Mouse (Mus musculus) lung, postnatal 25 days (tissue): ENCODE results near the gene Gimap4.
"Not testable (repeated sequence)": the region's sequence is repeated elsewhere in the genome, so short reads cannot be mapped to it uniquely, and the experiment has no call there.

Experiments used
- DNase-seq: peaks from one replicate; pipeline ENCODE4 v3.0.0; 2022; ENCODE audit warnings: low spot score

The Gimap4 gene

DNA sequence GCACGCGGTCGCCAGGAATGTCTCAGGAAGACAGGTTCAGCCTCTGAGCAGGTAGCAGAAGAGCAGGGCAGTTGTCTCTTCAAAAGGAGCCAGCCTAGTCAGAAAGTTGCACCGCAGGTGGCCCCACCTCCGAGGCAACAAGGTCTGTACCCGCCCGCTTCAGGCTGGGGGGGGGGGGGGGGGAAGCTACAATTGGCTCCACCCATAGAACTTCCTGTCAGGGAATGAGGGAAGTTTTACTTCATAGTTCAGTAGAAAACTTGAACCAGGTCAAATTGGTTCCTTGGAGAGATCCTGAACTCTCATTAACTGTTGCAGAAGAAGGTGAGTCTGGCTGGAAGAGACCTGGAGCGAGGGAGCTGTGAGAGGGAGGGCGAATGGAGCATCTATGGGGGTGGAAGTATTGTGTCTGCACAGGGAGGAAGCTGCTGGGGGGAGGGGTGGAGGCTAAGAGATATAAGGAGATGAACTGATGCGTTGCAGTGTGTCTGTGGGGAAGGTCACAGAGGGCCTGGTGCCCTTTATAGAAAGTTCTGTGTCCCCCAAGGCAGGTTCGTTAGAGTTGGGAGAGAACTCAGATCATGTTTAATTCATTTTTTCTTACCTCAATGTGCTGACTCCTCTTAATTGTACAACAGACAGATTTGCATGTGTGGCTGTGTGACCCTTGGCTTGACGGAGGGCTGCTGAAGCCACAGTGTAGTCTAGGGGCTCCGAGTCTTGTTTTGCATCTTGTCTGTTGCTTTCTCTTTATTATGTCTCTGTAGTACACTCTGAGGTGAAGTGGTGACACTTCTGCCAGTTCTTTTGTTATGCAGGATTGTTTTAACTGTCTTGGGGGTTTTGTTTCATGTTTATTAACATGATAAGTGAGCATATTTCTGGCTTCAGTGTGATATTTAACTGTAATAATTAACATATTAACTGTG, 8.2 kb upstream of the Gimap4 start, which contains the start of gene Gimap9:
Gimap9 (plus strand) TSS at position 199 of the 929 bp plus-strand sequence.
- peak; percentile 74 for DNase-seq

DNA sequence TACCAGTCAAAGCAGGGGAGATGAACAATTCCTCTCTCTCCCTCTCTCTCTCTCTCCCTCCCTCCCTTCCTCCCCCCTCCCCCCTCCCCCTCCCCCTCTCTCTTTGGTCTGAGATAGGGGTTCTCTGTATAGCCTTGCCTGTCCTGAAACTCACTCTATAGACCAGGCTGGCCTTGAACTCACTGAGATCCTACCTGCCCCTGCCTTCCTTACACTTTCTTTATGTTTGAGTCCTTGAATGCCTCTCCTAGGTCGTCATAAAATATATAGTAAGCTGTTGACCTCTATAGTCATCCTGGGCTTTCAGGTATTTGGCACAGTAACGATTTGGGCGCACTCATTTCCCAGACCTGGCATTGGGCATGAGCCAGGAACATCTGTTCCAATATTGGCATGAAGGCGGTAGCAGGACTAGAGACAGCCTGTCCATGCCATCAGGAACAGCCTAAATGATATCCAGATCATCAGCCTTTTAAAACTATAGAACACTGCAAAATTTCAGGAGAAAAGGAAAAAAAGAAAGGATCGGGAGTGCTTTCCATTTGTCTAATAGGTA, 7.4 kb upstream of the Gimap4 start:
- DNase-seq = no peak

DNA sequence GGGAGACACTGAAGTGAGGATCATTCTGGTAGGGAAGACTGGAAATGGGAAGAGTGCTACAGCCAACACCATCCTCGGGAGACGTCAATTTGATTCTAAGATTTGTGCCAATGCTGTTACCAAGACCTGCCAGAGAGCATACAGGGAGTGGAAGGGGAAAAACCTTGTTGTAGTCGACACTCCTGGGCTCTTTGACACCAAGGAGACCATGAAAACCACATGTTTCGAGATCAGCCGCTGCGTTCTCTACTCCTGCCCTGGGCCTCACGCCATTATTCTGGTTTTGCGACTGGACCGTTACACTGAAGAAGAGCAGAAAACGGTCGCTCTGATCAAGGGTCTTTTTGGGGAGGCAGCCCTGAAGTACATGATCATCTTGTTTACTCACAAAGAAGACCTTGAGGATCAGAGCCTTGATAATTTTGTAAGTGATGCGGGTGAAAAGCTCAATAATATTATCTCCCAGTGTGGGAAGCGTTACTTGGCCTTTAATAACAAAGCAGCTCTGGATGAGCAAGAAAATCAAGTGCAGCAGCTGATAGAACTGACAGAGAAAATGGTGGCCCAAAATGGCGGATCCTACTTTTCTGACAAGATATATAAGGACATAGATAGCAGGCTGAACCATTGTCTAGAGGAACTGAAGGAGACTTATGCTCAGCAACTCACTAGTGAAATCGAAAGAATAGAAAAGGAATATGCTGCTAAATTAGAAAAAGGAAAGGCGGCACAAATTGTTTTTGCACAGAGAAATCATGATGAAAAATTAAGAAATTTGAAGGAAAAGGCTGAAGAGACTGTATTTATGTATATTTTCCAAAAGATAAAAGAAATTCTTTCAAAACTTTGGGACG, 6.6 kb upstream of the Gimap4 start:
- DNase-seq = no peak

DNA sequence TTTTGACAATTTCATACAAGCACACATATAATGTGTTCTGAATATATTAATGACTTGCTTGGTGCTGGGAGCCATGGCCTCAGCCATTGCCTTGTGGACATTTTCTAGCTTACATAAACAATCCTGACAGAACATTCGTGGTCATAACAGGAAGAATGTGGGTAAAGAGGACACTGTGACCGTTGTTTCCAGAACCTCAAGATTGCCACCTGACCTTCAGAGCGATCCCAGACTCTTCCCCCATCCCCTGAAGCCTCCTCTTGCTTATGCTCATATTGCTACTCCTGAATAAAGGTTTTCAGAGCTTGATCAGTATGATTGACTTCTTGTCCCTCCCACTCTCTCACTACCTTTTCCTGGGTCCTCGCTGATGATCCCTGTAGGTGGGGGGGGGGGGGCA, 6.0 kb upstream of the Gimap4 start:
- no peak for DNase-seq

DNA sequence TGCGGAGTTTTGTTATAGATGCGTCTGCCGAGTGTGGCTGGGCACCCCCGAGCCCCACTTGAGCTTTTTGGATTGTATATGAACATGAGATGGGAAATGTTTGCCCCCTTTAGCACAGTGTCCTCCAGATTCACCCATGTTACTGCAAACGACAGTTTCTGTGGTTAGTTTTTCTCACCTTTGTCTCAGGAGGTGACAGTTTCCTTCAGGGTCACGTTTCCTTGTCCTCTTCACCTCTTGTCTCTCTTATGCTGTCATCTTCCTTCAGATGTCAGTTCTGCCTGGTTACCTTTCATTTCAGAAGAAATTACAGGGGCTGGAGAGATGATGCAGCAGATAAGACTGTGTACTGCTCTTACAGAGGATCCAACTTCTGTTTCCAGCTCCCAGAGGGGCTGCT, 4.6 kb upstream of the Gimap4 start:
- no peak for DNase-seq

DNA sequence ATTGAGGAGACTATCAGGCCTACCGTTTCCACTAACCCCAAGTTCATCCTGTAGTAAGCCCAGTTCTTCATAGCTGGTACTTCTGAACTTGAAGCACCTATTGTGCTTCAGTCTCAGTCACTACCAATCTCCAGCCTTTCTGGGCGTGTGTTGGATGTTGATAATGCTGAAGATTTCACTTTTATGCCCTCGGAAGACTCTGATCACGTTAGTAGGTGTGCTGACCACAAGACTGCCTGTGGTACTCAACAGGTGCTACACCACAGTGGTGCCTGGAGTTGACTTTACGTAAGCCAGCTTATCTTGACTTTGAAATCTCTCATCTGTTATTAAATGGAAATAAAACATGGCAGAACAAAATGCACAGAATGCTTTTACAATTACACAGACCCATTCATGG, 3.9 kb upstream of the Gimap4 start:
- no peak for DNase-seq

DNA sequence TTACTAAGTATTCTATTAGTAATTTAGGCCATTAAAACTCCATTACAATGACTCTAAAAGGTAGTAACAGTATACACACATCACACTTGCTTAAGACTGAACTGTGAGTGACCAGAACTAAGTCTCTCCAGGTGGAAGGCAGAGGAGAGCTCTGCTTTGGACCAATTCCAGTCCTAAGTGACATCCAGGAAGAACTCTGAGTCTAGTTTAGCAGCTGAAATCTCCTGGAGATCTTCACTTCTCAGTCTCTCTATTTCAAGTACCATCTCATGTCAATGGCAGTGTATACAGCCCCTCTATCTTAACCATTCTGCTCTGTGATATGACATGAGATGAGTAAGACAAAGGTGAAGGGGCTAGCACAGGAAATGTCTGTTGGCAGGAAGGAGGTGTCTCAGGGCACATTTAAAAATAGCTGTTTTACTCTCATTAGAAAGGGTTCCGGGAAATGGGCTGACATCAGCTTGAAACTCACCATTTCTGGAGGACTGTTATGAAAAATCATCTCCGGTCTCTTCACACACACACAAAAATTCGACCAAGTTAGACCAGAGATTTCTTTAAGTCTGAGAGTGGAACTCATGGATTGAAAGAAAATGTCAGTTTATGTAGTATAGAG, 2.8 kb upstream of the Gimap4 start:
- DNase-seq = no peak

DNA sequence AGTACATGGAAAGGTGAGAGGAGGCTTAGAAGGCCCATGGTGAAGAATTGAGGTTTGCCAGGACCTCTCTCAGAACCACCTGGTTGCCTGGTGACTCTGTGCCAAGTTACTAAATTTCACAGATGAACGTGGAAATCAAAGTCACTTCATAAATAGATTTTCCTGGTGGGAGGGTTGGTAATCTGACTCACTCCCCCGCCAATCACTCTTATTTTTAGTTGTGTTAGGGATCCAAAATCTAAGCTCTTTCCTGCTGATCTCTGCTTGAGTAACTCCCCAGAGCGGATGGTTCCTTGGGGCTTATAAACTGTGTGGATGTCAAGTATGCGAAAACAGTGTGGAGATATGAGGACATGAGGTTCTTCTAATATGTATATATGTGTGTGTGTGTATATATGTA, 2.1 kb upstream of the Gimap4 start:
- no peak for DNase-seq

DNA sequence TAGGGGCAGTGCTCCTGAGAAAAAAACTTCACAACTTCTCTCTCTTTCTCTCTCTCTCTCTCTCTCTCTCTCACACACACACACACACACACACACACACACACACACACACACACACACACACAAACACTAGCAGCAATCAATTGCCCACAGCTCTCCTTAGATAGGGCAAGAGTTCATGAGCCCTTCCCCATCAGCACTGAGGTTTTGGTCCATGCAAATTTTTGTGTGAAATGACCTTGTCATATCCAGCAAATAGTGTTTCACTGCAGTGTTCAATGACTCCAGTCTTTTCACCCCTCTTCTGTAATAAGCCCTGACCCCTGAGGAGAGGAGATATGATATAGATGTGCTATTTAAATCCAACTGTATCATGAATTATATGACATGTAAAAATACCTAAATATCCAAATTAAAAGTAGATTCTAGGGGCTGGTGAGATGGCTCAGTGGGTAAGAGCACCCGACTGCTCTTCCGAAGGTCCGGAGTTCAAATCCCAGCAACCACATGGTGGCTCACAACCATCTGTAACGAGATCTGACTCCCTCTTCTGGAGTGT, 1.0 kb upstream of the Gimap4 start:
- not testable (repeated sequence) for DNase-seq

DNA sequence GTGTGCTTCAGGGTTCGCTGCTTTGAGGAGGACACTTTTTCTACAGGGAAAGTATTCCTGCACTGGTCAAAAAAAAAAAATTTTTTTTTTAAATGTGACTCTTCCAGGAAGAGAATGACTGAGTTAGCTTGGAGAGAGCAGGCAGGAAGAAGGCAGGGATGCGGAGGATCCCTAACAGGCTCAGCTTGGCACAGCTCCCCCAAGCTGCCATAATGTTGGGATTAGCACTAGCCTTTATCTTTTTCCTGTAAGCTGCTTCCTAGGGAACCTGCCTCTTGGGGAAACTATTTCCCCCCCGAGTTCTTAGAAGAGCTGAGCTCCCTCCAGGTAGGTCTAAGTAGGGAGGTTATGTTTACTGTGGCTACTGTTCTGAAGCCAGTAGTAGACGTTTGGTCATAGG, 457 bp downstream of the Gimap4 start:
- no peak for DNase-seq

DNA sequence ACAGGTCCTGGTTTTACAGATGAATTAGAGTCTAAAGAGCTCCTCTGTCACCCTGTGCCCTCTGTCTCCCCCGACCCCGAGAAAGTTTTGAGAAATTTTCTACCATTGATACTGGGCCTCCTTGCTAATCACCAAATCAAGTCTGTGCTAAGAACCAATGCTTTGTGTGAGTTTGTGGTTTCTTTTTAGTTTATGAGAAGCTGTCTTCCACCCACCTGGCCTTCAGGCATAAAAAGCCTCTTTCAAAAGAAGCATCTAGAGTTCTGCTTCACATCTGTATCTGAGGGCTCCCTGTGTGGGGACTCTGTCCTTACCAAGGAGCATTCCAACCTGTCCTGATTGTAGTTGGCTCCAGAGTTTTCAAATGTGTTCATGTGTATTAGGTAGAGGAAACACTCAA, 902 bp downstream of the Gimap4 start:
- no peak for DNase-seq

DNA sequence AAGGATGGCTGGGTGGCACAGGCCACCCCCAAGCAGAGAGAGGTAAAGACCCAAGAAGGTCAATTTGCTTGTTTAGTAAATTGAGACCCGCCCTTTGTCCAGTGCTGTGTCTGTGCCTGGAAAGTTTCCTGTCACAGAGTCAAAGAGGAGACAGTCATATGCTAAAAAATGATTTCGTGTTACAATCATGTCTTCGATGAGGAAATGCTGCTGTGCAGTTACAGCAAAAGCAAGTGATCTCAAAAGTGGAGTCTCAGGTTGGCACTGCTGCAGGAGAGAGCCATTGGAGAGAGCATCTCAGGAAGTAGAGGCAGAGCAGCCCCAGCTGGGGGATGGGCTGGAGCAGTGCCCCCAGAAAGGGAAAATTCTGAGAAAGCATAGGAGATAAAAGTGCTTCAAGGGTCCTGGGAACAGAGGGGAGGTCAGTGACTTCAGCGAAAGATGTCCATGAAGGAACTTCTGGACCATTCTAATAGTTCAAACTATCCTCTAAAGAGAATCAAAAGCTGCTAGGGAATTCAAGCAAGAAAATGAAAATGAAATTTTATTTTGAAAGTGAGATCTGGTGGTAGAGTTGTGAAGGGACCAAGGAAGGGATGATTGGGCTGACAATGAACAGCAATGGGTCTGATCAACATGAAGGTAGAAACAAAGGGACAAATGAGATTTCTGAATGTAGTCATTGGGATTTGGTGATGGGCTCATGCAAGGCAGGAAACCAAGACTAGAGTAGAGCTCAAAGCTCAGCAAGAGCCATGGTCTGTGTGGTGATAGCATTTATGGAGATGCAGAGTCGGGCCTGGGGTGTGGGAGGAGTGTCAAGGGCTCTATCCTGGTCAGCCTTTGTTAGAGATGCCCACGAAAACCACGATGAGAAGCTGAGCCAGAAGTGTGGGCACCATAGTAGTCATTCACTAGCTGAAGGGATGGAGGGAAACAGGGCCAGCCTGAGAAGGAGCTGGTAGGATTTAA, 1.6 kb downstream of the Gimap4 start:
- DNase-seq = no peak

DNA sequence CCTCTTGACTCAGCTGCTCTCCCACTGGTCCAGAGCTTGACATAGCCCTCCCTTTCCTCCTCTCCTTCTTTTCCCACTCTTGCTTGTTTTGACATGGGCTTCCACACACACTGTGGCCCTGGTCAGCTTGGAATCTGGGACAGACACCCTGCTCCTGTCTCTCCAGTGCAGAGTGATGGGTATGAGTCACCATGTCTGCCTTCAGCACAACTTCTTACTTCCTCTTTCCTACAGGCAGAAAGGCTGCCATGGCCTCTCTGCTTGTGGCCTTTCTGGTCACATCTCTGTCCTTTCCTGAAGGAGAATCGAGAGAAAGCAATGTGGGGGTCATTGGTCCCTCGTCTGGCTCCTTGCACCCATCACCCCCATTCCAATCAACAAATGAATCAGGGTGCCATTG, 2.7 kb downstream of the Gimap4 start:
- no peak for DNase-seq

DNA sequence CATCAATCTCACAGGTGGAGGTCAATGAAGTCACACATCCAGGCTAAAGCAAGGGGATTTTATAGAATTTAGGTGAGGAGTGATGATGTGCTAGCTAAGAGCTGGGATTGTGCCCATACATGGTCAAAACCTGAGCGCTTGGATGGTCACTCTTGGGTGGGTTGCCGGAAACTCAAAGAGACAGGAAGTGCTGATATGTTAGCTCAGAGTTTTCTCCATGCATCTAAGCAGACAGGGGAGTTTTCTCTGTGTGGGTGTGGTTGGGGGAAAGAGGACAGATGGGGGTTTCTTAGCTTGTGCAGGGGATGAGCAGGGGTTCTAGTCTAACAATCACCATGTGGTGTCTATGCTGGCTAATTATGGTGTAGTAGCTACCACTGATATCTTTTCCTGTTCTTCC, 5.0 kb downstream of the Gimap4 start:
- DNase-seq = no peak

DNA sequence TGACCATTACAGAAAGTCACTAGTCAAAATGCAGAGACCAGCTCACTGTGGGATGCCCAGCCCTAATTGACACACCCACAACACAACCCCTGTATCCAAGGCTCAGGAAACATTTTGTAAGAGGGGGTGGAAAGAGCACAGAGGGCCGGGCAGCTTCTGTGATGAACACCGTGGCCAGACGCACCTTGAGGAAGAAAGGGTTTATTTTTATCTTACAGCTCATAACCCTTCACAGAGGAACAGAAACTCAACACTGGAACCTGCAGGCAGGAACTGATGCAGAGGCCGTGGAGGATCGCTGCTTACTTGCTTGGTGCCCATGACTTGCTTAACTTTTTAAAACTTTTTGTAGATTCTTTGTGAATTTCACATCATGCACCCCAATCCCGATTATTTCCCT, 8.6 kb downstream of the Gimap4 start:
- no peak for DNase-seq

DNA sequence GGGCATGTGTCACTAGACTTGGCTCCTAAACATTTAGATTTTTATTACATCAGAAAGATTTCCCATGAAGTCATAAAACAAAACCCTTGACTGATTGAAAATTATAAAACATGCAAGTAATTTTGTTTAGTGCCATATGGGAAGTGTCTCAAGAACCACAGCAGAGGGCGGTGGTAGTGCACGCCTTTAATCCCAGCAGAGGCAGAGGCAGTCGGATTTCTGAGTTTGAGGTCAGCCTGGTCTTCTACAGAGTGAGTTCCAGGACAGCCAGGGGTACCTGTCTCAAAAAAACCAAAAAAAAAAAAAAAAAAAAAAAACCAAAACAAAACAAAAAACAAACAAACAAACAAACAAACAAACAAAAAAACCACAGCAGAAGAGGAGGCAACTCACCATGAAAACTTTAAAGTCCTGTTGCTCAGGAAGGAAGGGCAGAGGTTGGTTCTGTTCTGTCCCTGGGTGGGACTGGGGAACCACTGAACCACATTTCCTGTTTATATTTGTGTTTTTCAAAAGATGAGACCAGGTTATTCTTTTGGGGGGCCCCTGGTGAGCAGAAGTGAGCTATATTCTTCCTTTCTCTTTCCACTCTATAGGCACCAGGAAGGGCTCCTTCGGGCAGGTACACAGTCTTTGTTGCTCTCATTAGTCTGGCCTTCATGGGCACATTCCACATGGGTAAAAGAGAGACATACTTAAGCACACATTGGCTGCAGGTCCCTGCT, 12.6 kb downstream of the Gimap4 start:
- no peak for DNase-seq

DNA sequence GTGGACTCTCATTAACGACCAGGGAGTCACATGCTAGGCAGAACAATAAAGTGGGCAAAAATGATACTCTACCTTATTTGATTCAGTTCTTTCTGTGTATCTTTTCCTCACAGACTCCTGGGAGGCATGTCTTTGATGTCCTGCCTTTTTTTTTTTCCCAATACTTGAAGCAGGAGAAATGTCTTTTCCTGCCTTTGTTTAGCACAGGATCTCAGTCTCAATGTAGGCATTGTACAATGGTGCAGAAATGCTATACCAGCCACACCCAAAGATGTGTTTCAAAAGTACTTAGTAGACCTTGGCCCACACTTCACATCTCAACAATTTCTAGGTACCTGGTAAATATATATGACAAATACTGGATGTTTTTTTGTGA, 13.2 kb downstream of the Gimap4 start:
- no peak for DNase-seq

DNA sequence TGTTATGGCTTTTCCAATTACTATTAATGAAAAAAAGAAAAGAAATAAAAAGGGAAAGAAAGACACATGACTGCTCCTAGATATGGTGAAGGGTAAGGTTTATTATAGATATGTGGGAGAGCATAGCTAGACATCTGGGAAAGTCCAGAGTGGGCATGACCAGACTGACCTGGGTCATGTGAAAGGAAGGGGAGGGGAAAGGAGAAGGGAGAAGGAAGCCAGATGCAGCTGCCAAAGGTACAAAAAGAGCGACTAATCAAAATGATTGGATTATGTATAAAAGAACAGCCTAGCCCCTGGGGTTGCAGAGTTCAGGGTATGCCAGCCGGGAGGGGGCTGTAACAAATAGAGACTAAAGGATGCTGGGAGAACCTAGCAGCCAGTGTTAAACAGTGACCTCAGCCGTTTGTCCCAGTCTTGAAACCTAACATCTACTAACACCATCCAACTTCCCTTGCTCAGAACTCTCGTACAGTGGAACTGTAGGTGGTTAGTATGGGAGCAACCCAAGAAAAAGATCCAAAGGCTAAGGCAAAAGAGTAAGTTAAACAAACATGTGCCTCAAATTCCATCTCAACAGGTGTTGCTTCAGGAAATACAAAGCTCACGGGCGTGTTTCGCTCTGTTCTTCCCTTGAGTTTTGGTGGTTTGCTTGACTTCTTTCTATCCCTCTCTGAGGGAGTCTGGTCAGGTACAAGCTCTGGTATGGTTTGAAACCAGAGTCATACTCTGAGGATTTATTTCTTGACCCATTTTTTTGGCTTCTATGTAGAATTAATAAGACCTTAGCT, 13.9 kb downstream of the Gimap4 start:
- DNase-seq = no peak

DNA sequence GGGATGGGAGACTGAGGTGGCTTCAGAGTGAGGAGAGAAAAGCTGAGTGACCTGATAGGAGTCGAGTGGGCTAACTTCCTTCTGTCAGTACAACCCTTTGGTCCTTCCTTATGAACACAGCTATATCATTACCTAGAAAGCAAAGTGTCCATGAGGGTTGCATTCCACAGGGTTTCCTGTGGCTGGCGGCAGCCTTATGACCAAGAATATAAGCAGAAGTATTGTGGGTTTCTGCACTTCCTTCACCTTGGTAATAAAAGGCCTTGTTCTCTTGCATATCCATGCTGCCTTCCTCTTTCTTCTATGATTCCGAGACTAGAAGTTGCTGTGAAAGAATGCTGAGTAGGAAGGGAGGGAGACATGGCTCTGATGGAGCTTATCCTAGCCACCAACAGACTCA, 14.5 kb downstream of the Gimap4 start:
- no peak for DNase-seq
